Mouse (Mus musculus): ENCODE measurements around the gene Capzb.
A peak's percentile ranks its signal among the peaks of the same experiment; 100 is the strongest.

Gene Capzb

DNA sequence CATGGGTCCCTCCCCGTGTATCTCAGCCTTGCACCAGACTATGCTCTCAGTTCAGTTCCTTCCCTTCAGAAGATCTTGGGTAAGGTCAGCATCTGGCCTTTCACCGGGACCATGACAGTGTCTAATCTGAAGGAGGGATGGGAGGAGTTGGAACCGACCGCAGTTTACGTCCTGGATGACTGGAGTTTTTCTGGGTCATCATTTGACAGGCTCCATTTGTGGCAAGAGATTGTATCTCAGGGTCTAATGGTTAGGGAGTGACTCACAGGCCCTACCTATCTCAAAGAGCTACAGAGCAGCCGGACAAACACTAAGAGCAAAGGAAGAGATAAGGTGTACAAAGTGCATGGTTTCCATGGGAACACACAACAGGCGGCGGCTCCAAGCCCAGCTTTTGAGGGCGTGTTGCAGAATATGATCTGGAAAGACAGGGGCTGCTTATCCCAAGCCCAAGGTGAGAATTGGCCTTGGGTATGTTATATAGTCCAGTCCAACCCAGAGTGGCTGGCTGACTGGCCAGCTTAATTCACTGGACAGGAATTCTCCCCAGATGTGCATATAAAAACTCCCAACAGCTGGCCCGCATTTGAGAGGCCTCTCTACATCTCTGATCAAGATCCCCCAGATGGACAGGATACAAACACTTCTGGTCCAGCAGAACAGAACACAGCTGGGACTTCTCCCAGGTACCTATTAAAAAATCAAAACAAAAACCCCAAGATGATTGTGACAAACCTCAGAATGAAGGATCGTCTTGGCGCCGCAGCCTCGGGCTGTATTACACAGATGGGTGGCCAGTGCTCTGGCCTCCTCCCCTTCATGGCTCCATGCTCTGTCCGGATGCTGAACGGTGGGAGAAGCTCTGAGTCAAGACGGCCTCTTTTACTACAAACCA, 12.7 kb upstream of the Capzb start:
- no peak for DNase-seq (ENCODE audit: low read depth, low spot score)

DNA sequence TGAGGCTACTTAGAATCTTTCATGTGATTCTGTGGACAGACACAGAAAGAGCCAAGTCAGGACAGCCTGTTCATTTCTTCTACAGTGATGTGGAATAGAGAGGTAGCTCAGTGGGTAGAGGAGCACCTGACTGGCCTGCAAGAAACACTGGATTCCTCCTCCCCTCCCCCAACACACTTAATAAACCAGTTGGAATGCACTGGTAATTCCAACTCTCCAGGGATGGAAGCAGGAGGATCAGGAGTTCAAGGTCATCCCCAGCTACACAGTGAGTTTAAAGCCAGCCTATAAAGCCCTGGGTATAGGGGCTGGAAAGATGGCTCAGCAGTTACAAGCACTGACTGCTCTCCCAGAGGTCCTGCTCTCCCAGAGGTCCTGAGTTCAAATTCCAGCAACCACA, 10.2 kb upstream of the Capzb start:
- no peak for DNase-seq (ENCODE audit: low read depth, low spot score)

DNA sequence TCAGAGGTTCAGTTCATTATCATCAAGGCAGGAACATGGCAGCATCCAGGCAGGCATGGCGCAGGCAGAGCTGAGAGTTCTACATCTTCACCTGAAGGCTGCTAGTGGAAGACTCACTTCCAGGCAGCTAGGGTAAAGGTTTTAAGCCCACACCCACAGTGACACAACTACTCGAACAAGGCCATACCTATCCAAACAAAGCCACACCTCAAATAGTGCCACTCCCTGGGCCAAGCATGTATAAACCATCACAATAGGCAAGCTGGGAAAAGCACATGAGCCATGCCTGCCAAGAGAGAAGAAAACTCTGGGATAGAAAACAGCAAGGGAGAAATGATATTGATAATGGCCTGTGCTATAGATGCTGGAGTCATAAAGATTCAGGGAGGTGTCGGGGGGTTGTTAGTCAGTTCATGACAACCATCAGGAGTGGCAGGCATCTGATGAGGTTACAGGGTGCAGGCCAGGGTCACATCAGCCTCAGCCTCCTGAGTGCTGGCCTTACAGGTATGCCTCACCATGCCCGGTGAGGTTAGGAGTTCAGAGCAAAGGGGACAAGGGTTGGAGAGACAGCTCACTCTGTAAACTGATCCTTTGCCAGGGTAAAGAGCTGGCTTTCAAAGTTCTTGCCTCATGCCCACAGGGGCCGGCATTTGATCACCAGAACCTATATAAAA, 6.8 kb upstream of the Capzb start:
- DNase-seq (ENCODE audit: low read depth, low spot score): no peak

- DNase-seq (ENCODE audit: low read depth, low spot score): no peak
Measured at GRCm38 (mm10) chr4:139187930-139188329, 4.8 kb upstream of the Capzb start.

DNA sequence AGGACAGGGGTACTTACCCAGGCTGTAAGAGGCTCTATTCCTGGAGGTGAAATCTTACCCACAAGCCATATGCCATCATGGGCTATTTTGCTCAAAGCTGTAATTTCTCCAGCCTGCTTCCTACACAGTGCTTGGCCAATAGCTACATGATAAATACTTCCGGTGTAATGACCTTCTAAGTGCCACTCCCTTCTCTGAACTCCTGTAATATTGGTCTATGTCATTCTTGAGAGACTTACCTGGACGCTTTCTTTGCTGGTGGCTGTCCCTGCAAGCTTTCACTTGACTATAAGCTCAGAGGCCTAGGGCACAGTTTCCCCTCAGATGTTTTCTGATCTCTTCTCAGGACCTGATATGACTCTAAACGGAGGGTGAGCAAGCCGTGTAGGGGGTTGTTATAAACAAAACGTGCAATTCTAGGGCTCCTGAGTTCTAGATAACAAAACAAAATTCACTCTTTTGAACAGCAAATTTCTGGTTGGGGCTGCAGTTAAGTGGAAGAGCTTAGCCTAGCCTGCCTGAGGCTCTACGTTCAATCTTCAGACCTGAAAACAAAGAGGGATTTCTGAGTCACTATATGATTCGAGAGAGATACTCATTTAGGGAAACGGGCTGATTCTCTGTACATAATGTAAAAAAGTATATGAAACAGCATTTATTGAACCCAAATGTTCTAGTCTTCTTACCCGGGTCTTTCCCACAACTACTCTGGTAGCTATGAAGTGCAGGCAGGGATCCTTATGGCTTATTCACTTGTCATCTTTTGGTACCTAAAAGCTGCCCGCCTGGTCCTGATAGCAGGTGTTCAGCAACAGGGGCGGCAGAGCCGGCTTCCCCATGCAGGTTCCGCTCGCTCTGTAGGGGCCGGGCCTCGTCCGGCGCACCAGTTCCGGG, 847 bp upstream of the Capzb start:
- no peak for DNase-seq (ENCODE audit: low read depth, low spot score)

- peak; percentile 59 for DNase-seq (ENCODE audit: low read depth, low spot score)
Measured at GRCm38 (mm10) chr4:139193176-139194093, 736 bp downstream of the Capzb start.

DNA sequence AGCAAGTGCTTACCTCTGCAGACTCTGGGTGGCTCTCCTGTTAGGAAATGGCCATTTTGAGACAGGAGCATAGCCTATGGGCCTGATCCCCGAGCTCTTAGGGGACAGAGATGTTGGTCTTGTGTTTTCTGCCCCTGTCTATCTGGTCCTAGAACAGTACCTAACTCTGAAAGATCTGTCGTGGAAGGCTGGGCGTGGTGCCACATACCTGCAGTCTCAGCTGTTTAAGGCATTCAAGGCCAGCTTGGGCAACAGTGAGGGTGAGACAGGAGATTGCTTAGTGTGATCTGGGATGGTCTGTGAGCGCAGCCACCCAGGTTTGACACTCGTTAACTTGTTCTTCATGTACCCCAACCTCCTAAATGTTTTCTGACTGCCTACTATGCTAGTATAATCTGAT, 2.4 kb downstream of the Capzb start:
- DNase-seq (ENCODE audit: low read depth, low spot score): no peak

GRCm38 (mm10) chr4:139196464-139196863, 3.8 kb downstream of the Capzb start:
- DNase-seq (ENCODE audit: low read depth, low spot score): no peak

GRCm38 (mm10) chr4:139196949-139197348, 4.2 kb downstream of the Capzb start:
- no peak for DNase-seq (ENCODE audit: low read depth, low spot score)

DNA sequence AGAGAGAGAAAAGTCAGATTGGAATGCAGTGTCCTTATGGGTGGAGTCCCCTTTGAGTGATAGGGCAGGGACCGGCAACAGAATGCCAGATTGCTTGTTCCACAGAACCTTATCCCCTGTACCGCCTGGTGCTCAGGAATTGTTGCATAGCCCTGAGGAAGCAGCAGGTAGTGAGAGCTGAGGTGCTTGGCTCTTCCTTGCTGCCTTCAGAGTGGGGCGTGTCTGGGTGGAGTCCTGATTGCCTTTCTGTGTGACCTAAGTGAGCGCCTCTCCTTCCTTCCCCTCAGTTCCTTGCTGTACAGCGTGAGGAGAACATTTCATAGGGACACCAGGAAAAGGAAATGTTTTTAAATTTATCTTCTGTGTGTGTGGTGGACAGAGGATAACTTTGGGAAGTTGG, 4.8 kb downstream of the Capzb start:
- DNase-seq (ENCODE audit: low read depth, low spot score): peak; percentile 34

DNA sequence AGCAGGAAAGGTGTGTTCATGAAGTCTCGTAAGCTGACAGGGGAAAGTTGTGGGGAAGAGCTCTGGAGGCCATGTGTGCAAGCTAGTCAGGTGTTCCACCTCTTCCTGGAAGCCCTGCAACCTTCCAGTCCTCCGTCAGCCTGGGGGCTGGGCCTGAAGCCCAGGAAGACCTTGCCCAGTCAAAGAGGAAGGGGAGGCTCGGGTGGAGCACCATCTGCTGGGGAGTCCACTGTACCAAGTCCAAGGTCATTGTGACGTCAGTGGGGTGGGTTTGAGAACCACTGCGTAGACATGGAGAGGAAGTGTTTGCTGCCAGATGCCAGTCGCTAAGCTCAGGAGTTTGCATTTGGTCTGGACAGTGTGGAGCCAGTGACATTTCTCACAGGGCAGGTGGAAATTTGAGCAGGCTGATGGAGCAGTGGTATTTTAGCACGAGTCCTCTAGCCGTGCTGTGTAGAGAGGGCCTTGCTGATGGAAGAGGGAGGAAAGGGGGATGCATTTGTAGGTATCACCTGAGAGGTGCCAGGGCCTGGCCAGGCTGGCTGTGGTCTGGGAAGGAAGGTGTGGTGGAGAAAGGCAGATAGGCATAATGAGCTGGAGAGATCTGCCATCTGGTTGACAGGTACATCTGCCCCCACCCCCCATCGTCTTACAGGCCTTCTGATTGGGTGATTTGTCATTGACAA, 5.4 kb downstream of the Capzb start:
- peak; percentile 58 for DNase-seq (ENCODE audit: low read depth, low spot score)

GRCm38 (mm10) chr4:139199126-139199525, 6.4 kb downstream of the Capzb start:
- peak; percentile 74 for DNase-seq (ENCODE audit: low read depth, low spot score)

DNA sequence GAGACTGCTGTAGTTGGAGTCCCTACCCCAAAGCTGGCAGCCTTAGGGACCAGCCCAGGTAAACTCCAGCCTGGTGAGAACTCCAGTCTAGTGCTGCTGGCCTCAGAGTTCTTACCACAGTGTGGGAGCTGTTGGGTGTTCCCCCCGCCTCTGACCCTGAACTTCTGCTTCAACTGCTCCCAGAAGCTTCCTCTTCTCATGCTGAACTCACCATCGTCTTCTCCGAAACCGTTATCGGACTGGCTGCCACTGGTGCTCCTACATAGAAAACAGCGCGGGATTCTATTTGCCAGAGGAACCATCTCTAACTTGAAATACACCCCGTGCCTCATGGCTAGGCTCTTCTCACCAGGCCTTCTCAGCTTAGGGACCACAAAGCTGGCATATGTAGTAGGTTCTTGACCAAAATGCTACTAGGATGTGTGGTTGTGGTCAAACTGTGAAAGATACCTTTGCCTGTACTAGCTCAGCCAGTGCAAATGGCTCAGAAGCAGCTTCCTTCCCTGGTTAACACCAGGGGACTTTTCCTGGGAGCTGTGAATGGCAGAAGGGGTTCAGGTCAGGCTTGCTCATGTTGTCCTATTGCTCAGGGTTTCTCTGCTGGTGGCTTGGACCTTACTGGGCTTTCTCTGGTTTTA, 7.1 kb downstream of the Capzb start:
- no peak for DNase-seq (ENCODE audit: low read depth, low spot score)

- no peak for DNase-seq (ENCODE audit: low read depth, low spot score)
Measured at GRCm38 (mm10) chr4:139200946-139201345, 8.2 kb downstream of the Capzb start.

DNA sequence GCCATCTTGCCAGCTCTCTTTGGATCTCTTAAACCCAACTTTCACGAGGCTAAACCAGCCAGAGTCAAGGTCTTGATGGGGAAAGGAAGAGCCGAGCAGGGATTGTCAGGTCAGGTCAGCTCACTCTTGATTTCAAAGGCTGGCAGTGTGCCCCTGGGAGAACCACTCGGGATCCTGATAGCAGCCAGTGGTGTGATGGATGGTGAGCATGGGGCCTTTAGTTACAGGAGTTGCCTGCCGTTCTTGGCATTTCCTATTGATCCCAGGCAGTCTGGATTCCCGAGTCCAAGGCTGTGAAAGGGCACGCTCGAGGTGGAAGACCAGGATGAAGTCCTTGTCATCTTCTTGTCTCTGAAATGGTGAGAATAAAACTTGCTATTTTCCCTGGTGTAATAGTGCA, 9.9 kb downstream of the Capzb start:
- DNase-seq (ENCODE audit: low read depth, low spot score): no peak

DNA sequence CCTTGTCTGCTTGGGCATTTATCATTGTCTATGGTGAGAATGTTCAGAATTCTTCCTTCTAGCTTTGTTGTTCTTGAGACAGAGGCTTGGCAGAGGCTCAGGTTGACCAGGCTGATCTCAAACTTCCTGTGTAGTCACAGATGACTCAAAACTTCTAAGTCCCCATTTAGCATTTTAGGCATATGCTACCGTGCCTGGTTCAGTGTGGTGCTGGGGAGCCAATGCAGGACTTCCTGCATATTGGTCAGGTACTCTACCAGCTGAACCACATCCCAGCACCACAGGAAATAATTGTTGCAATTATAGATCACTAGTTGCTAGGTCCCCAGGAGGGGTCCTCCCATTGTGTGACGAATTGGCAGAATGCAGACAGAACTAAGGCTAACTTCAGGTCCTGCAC, 10.7 kb downstream of the Capzb start:
- peak; percentile 68 for DNase-seq (ENCODE audit: low read depth, low spot score)

GRCm38 (mm10) chr4:139205842-139206241, 13.1 kb downstream of the Capzb start:
- DNase-seq (ENCODE audit: low read depth, low spot score): peak; percentile 57

DNA sequence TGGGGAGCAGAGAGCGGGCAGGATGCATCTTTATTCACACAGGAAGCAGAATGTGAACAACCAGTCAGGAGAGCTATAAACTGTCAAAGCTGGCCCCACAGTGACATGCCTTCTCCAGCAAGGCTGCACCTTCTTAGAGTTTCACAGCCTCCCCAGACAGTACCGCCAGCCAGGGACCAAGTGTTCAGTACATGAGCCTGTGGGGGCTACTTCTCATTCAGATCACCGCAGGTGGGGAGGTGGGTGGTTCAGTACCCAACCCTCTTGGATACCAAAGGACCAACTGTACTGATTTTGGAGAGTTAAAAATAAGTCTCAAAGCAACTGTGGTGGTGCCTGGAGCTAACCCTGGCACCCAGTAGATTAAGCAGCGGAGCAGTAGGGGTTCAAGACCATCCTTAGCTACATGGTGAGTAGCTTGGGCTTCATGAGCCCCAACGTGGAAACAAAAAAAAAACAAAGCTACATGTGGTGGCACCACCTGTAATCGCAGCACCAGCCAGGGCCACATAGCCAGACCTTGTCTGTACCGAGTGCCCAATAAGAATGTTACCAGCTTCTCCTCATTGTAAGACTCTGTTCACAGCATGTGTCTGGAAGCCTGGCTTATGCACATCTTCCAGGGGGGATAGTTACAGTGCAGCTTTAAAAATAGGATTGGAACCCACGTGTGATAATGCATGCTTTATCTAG, 13.8 kb downstream of the Capzb start:
- no peak for DNase-seq (ENCODE audit: low read depth, low spot score)
